Mouse (Mus musculus): ENCODE results near the gene Kpna1. TPM values are rescaled to one million over a fixed set of nuclear protein-coding genes. Genes with fewer than 3 reads are reported as not detected.

Kpna1 gene
- polyA plus RNA-seq, 1 experiment from 2014 or later, result 41.6 TPM

GRCm38 (mm10) chr16:36074772-36075171 lies 96.2 kb downstream of the Kpna1 start:
- no peak for ATAC-seq (ENCODE audit: low FRiP score, low read depth)
- Histone ChIP-seq H3K9ac (no peak overlapping the region), H3K4me1 (peaks cover 10% of the 10 kb centered on the region), H3K4me3 (no peak overlapping the region), H3K27ac (no peak overlapping the region), H3K36me3 (peaks cover 6% of the 10 kb centered on the region; the same call in 1 of the 2 replicates), H3K9me3 (no peaks in the 10 kb centered on the region), H3K27me3 (no peaks in the 10 kb centered on the region), H3K4me2 (replicated peaks) (no peak overlapping the region)
- 93% methylated on average over 3 of the region's 3 CpGs for WGBS

- 90% methylated on average over 3 of the region's 3 CpGs for WGBS
These were observed 101.4 kb downstream of the Kpna1 start for GRCm38 (mm10) chr16:36079916-36080315.

More at GRCm38 (mm10) chr16:36079916-36080315, 101.4 kb downstream of the Kpna1 start:
- no peak overlapping the region for H3K9ac ChIP-seq
- H3K27ac ChIP-seq, result no peak overlapping the region
- no peak for ATAC-seq (ENCODE audit: low FRiP score, low read depth)
- H3K4me3 ChIP-seq, result no peak overlapping the region
- H3K4me2 ChIP-seq (replicated peaks), result no peak overlapping the region
- no peaks in the 10 kb centered on the region for H3K4me1 ChIP-seq
- H3K27me3 ChIP-seq, result no peaks in the 10 kb centered on the region
- peaks cover 27% of the 10 kb centered on the region for H3K36me3 ChIP-seq
- no peaks in the 10 kb centered on the region for H3K9me3 ChIP-seq

Other genes starting within 250 kb of the Kpna1 start
- gene Dirc2, start 209.4 kb upstream of the Kpna1 start, polyA plus RNA-seq (2015; fragmentation: Nextera tagmentation; extraction: Ambion mirVana), result 14.6 and 14.7 TPM in 2 replicates
- gene Hspbap1, start 208.4 kb upstream of the Kpna1 start, polyA plus RNA-seq (2015; fragmentation: Nextera tagmentation; extraction: Ambion mirVana), result 17.5 and 19.0 TPM in 2 replicates
- gene Parp14, start 107.2 kb upstream of the Kpna1 start, polyA plus RNA-seq (2015; fragmentation: Nextera tagmentation; extraction: Ambion mirVana), result 0.57 and 0.59 TPM in 2 replicates
- 4.5 and 4.8 TPM in 2 replicates for gene Parp9, start 40.3 kb upstream of the Kpna1 start, polyA plus RNA-seq (2015; fragmentation: Nextera tagmentation; extraction: Ambion mirVana)
- 2.9 and 3.1 TPM in 2 replicates for gene Dtx3l, start 39.6 kb upstream of the Kpna1 start, polyA plus RNA-seq (2015; fragmentation: Nextera tagmentation; extraction: Ambion mirVana)
- 11.1 and 11.4 TPM in 2 replicates for gene Wdr5b, start 62.4 kb downstream of the Kpna1 start, polyA plus RNA-seq (2015; fragmentation: Nextera tagmentation; extraction: Ambion mirVana)
- gene Fam162a, start 92.8 kb downstream of the Kpna1 start, polyA plus RNA-seq (2015; fragmentation: Nextera tagmentation; extraction: Ambion mirVana), result 413 and 417 TPM in 2 replicates
- gene Ccdc58, start 92.9 kb downstream of the Kpna1 start, polyA plus RNA-seq (2015; fragmentation: Nextera tagmentation; extraction: Ambion mirVana), result 87.5 and 91.8 TPM in 2 replicates
- 0.41 and 0.54 TPM in 2 replicates for gene Csta1, start 152.5 kb downstream of the Kpna1 start, polyA plus RNA-seq (2015; fragmentation: Nextera tagmentation; extraction: Ambion mirVana)
- gene Stfa2l1, start 178.1 kb downstream of the Kpna1 start, polyA plus RNA-seq (2015; fragmentation: Nextera tagmentation; extraction: Ambion mirVana), result not detected in 2 replicates
- 0.81 TPM in 1 of 2 replicates, not detected in the other for gene Gm5483, start 205.5 kb downstream of the Kpna1 start, polyA plus RNA-seq (2015; fragmentation: Nextera tagmentation; extraction: Ambion mirVana)
- gene Gm5416, start 231.7 kb downstream of the Kpna1 start, polyA plus RNA-seq (2015; fragmentation: Nextera tagmentation; extraction: Ambion mirVana), result not detected in 2 replicates
- gene 2010005H15Rik, start 242.7 kb downstream of the Kpna1 start, polyA plus RNA-seq (2015; fragmentation: Nextera tagmentation; extraction: Ambion mirVana), result 0.90 TPM in 1 of 2 replicates, not detected in the other